Mouse (Mus musculus): ENCODE data around the gene Ociad1.

DNA sequence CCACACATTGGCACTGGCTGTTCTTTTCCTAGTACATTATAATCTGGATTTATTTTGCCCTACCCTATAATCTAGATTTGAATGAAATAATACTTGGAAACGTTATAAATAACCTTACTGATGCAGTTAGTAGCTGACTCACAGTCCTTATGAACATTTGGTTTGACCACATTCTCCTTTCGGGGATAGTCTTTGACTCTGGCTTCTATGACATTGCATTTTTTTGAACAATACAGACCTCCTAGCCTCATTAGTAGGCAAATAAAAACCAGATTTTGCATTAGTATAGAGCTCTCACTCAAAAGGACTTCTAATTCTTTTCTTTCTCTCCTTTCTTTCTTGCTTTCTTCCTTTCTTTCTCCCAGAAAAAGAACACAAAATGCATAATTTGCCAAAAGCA is 2.7 kb upstream of the Ociad1 start:
- TF ChIP-seq CTCF (IDR thresholded peaks at IDR 0.05; ENCODE audit: low read depth, low read length) (no peak), POLR2A (IDR thresholded peaks at IDR 0.05; ENCODE audit: extremely low read depth, insufficient read depth, low read length) (no peak)

Measured in liver, adult 2 months (tissue).